Mouse (Mus musculus): ENCODE data around the gene Ccdc50.

DNA sequence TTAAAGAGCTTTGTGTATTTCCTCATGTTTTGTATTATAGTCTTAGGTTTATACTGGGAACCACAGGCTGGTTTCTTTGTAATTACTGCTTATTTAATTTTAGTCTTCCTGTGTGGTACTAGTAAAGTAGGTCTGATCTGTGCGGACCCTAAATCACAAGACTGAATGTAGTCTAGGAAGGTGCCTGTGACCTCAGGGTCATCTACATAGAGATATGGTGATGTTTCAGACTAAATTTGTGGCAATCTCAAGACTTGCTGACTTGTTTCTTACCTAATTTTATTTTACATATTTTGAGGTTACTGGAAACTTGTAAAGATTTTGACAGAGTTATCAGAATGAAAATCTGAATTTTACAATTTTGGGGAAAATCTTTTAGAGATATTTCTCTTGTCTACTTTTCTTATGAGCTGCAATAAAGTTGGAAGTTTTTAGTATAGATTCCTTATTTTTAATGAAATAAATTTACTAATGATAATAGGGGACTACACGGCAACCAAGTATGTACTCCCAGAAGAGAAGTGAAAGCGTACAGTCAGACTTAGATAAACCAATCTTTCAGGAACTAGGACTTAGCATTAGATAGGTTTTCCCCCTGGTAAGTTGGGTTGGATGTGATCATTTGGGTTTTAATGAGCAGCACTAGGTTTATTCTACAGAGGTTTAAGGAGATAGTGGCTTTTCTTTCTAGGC, 10.5 kb downstream of the Ccdc50 start:
- no peak for TF ChIP-seq CTCF (IDR thresholded peaks at IDR 0.05; ENCODE audit: borderline replicate concordance, insufficient read depth, low read depth, low read length)
- TF ChIP-seq POLR2A (IDR thresholded peaks at IDR 0.05; ENCODE audit: borderline replicate concordance, insufficient read depth, low read length): no peak
